Mouse (Mus musculus) erythroblast, embryonic 14.5 days (primary cell): ENCODE measurements around the gene Cfap70.

Experiments
- GATA1 ChIP-seq: IDR thresholded peaks from 2 replicates; pipeline ENCODE4 v1.6.1; 2012; ENCODE audit warnings: low read length, inconsistent platforms, mixed read lengths
- TAL1 ChIP-seq: IDR thresholded peaks from 3 replicates; pipeline ENCODE4 v1.6.1; 2012; ENCODE audit warnings: low read length, inconsistent platforms, mixed read lengths

DNA sequence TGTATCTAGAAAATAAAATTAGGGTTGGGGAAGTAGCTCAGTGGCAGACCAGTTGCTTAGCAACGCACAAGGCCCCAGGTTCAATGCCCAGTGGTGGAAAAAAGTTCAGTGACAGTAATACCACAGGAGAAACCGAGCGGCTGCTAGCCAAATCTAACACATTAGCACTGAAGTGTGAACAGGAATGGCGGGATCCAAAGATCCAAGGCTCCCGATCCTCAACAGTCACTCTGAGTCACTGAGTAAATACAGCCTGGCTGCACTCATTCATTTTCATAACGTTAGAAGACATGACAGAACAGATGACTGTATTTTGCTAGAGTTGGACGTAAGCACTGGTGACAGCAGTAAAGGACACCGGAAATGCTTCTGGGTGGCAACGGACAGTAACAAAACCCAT is 106.1 kb downstream of the Cfap70 start:
- no peak for TF ChIP-seq GATA1
- TF ChIP-seq TAL1 = no peak
